22 mouse cellular contexts compared by ENCODE assay signal in the genomic region with DNA sequence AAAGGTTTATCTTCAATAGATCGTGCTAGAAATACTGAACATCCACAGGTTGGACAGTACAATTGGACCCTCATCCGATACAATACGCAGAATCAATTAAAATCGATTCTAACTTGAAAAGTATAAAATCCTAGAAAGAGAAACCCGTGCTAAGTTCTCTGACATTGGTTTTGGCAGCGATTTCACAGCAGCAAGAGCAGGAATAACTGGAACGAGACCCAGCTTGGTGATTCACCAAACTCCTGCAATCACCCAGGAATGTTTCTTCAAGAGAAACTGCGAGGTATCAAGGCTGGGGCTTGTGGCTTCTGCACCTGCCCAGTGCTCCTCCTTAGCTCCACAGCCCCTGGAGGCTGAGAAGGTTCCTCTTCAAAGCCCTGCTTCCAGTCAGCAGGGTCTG. TPM values are rescaled to one million over a fixed set of nuclear protein-coding genes. Genes with fewer than 3 reads are reported as not detected.
"Had no signal": no experiment of that assay in that cellular context is flagged by ENCODE, and none has a peak within 500 bp of the region (broad histone marks: within the 10 kb centered on the region; RNA-seq: fewer than 3 reads in every experiment).

No protein-coding gene starts in this region.

- H3K27me3 ChIP-seq: kidney, embryonic 15.5 days; limb, embryonic 13.5 days; lung, embryonic 15.5 days; stomach, embryonic 15.5 days had no signal

- DNase-seq: kidney, adult 8-10 months; kidney, postnatal 10 days; kidney, postnatal 36 days; layer of hippocampus, postnatal 36 days; lung, adult 18-20 months; lung, postnatal 14 days; lung, postnatal 4 days; midbrain, embryonic 14.5 days; right cerebral cortex, adult 18-20 months; right cerebral cortex, postnatal 25 days; spleen, adult 18-20 months; thymus, postnatal 25 days had no signal

- H3K4me1 ChIP-seq: kidney, embryonic 15.5 days; limb, embryonic 13.5 days; lung, embryonic 15.5 days; stomach, embryonic 15.5 days had no signal

- H3K4me3 ChIP-seq: kidney, embryonic 15.5 days; left cerebral cortex, adult 2 months; limb, embryonic 13.5 days; lung, embryonic 15.5 days; stomach, embryonic 15.5 days had no signal

- H3K9ac ChIP-seq: kidney, embryonic 15.5 days; limb, embryonic 13.5 days; liver, embryonic 14.5 days; lung, embryonic 15.5 days; stomach, embryonic 15.5 days had no signal

- H3K9me3 ChIP-seq: kidney, embryonic 15.5 days; limb, embryonic 13.5 days; lung, embryonic 15.5 days; stomach, embryonic 15.5 days had no signal

- H3K4me2 ChIP-seq: kidney, embryonic 15.5 days; limb, embryonic 13.5 days; liver, embryonic 11.5 days; lung, embryonic 15.5 days; midbrain, embryonic 11.5 days; stomach, embryonic 15.5 days had no signal

- H3K27ac ChIP-seq: kidney, embryonic 15.5 days; left cerebral cortex, adult 2 months; limb, embryonic 13.5 days; liver, embryonic 14.5 days; lung, embryonic 15.5 days; stomach, embryonic 15.5 days had no signal

- H3K36me3 ChIP-seq: limb, embryonic 13.5 days; lung, embryonic 15.5 days; stomach, embryonic 15.5 days had no signal

RNA-seq across cellular contexts. Expression of a gene that starts 42.0 kb away (rescaled TPM):
- total RNA-seq: megakaryocyte progenitor cell, adult 5-6 weeks; megakaryocyte-erythroid progenitor cell, adult 5-6 weeks had no signal
